Mouse (Mus musculus) brain, embryonic 14.5 days (tissue): ENCODE measurements around the gene Mkln1.

Source experiments
- CTCF ChIP-seq: fragments of 200-500 bp; IDR thresholded peaks from 2 replicates; pipeline ENCODE4 v1.5.1; 2012; ENCODE audit warnings: inconsistent platforms, mild to moderate bottlenecking, moderate library complexity, borderline replicate concordance; ENCODE audit not compliant: insufficient read depth, insufficient read length; ENCODE audit errors: extremely low read depth
- POLR2A ChIP-seq: fragments of 200-500 bp; IDR thresholded peaks from 2 replicates; pipeline ENCODE4 v1.6.1; 2012; ENCODE audit warnings: mild to moderate bottlenecking, inconsistent platforms, borderline replicate concordance; ENCODE audit not compliant: poor library complexity, insufficient read depth, insufficient read length, severe bottlenecking; ENCODE audit errors: extremely low read depth

DNA sequence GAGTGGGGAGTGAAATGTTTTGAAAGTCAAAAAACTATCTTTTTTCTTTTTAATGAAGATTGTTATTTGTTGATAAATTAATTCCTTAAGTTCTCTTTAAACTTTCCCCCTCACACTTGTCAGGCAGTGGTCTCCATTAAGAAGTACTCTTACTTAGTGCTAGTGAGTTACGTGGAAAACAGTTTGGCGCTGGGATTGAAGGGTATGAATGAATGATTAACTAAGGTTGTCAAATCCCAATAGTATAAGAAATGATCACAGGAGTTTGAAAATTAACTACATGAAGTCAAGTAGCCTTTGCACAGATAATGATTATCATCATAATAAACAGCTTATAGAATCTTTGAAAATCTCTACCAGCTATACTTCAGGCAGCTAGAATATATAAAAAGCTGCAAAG lies 101.7 kb downstream of the Mkln1 start:
- TF ChIP-seq CTCF = no peak
- TF ChIP-seq POLR2A = no peak
